18 mouse cellular contexts compared by ENCODE assay signal in genomic region chr4:87792511-87792910, GRCm38 (mm10).
"Had no signal": no experiment of that assay in that cellular context is flagged by ENCODE, and none has a peak within 500 bp of the region (broad histone marks: within the 10 kb centered on the region; RNA-seq: fewer than 3 reads in every experiment).

No protein-coding gene starts in this region.

- H3K4me2 ChIP-seq: lung, embryonic 15.5 days; midbrain, embryonic 11.5 days; midbrain, embryonic 13.5 days; midbrain, embryonic 15.5 days; neural tube, embryonic 12.5 days; stomach, embryonic 15.5 days had no signal

- H3K4me1 ChIP-seq: lung, embryonic 15.5 days; megakaryocyte, embryonic 14.5 days; midbrain, embryonic 15.5 days; neural tube, embryonic 12.5 days; stomach, embryonic 15.5 days had no signal

- DNase-seq: liver, postnatal 0 days; lung, adult 2 months; lung, postnatal 14 days; lung, postnatal 36 days; right cerebral cortex, postnatal 14 days; thymus, adult 2 months; thymus, postnatal 25 days; thymus, postnatal 4 days had no signal

- H3K9ac ChIP-seq: liver, postnatal 0 days; lung, embryonic 15.5 days; midbrain, embryonic 13.5 days; midbrain, embryonic 15.5 days; neural tube, embryonic 12.5 days; stomach, embryonic 15.5 days had no signal

- H3K27me3 ChIP-seq: lung, embryonic 15.5 days; megakaryocyte, embryonic 14.5 days; midbrain, embryonic 13.5 days; midbrain, embryonic 15.5 days; neural tube, embryonic 12.5 days; stomach, embryonic 15.5 days had no signal

- H3K27ac ChIP-seq: lung, embryonic 15.5 days; macrophage; midbrain, embryonic 13.5 days; midbrain, embryonic 15.5 days; neural tube, embryonic 12.5 days; stomach, embryonic 15.5 days; stomach, postnatal 0 days had no signal

- ATAC-seq: liver, postnatal 0 days; lung, postnatal 0 days; midbrain, embryonic 13.5 days; midbrain, embryonic 15.5 days had no signal

- H3K9me3 ChIP-seq: lung, embryonic 15.5 days; megakaryocyte, embryonic 14.5 days; midbrain, embryonic 13.5 days; midbrain, embryonic 15.5 days; neural tube, embryonic 12.5 days; stomach, embryonic 15.5 days had no signal

- H3K4me3 ChIP-seq: lung, embryonic 15.5 days; megakaryocyte, embryonic 14.5 days; midbrain, embryonic 13.5 days; midbrain, embryonic 15.5 days; neural tube, embryonic 12.5 days; stomach, embryonic 15.5 days had no signal
